Mouse (Mus musculus): ENCODE results near the gene Rexo5. TPM values are rescaled to one million over a fixed set of nuclear protein-coding genes. Genes with fewer than 3 reads are reported as not detected.

The Rexo5 gene
- total RNA-seq (2017): 9.6 to 61.3 TPM (median 56.9 TPM) in 3 replicates

- ATAC-seq (replicated peaks; ENCODE audit: insufficient number of reproducible peaks, low FRiP score, low TSS enrichment, poor library complexity, severe bottlenecking): peak; percentile 90
Observed at GRCm38 (mm10) chr7:119793586-119794250, at the start of gene Rexo5, which contains the start of gene Eri2. TSS of gene Rexo5 (plus strand) at chr7:119794006. TSS of gene Eri2 (minus strand) at chr7:119794058.

GRCm38 (mm10) chr7:119744321-119744720 lies 49.5 kb upstream of the Rexo5 start:
- ATAC-seq (replicated peaks; ENCODE audit: insufficient number of reproducible peaks, low FRiP score, low TSS enrichment, poor library complexity, severe bottlenecking): no peak

GRCm38 (mm10) chr7:119745869-119746268 lies 47.9 kb upstream of the Rexo5 start:
- no peak for ATAC-seq (replicated peaks; ENCODE audit: insufficient number of reproducible peaks, low FRiP score, low TSS enrichment, poor library complexity, severe bottlenecking)

GRCm38 (mm10) chr7:119748761-119749160 lies 45.0 kb upstream of the Rexo5 start:
- no peak for ATAC-seq (replicated peaks; ENCODE audit: insufficient number of reproducible peaks, low FRiP score, low TSS enrichment, poor library complexity, severe bottlenecking)

- no peak for ATAC-seq (replicated peaks; ENCODE audit: insufficient number of reproducible peaks, low FRiP score, low TSS enrichment, poor library complexity, severe bottlenecking)
Observed at GRCm38 (mm10) chr7:119749942-119750341, 43.9 kb upstream of the Rexo5 start.

GRCm38 (mm10) chr7:119753696-119754095 lies 40.1 kb upstream of the Rexo5 start:
- no peak for ATAC-seq (replicated peaks; ENCODE audit: insufficient number of reproducible peaks, low FRiP score, low TSS enrichment, poor library complexity, severe bottlenecking)

- no peak for ATAC-seq (replicated peaks; ENCODE audit: insufficient number of reproducible peaks, low FRiP score, low TSS enrichment, poor library complexity, severe bottlenecking)
Observed at GRCm38 (mm10) chr7:119760527-119760951, 33.3 kb upstream of the Rexo5 start, which contains the start of gene Acsm3. TSS of gene Acsm3 (plus strand) at chr7:119760923.

- ATAC-seq (replicated peaks; ENCODE audit: insufficient number of reproducible peaks, low FRiP score, low TSS enrichment, poor library complexity, severe bottlenecking): no peak
Observed at GRCm38 (mm10) chr7:119762166-119762697, 31.6 kb upstream of the Rexo5 start.

- ATAC-seq (replicated peaks; ENCODE audit: insufficient number of reproducible peaks, low FRiP score, low TSS enrichment, poor library complexity, severe bottlenecking): no peak
Observed at GRCm38 (mm10) chr7:119764377-119764776, 29.4 kb upstream of the Rexo5 start.

- ATAC-seq (replicated peaks; ENCODE audit: insufficient number of reproducible peaks, low FRiP score, low TSS enrichment, poor library complexity, severe bottlenecking): no peak
Observed at GRCm38 (mm10) chr7:119766996-119767395, 26.8 kb upstream of the Rexo5 start.

- no peak for ATAC-seq (replicated peaks; ENCODE audit: insufficient number of reproducible peaks, low FRiP score, low TSS enrichment, poor library complexity, severe bottlenecking)
Observed at GRCm38 (mm10) chr7:119769895-119770294, 23.9 kb upstream of the Rexo5 start.

- ATAC-seq (replicated peaks; ENCODE audit: insufficient number of reproducible peaks, low FRiP score, low TSS enrichment, poor library complexity, severe bottlenecking): no peak
Observed at GRCm38 (mm10) chr7:119783453-119783852, 10.4 kb upstream of the Rexo5 start.

- ATAC-seq (replicated peaks; ENCODE audit: insufficient number of reproducible peaks, low FRiP score, low TSS enrichment, poor library complexity, severe bottlenecking): no peak
Observed at GRCm38 (mm10) chr7:119784908-119785307, 8.9 kb upstream of the Rexo5 start.

GRCm38 (mm10) chr7:119789024-119789423 lies 4.8 kb upstream of the Rexo5 start:
- ATAC-seq (replicated peaks; ENCODE audit: insufficient number of reproducible peaks, low FRiP score, low TSS enrichment, poor library complexity, severe bottlenecking): no peak

- peak; percentile 66 for ATAC-seq (replicated peaks; ENCODE audit: insufficient number of reproducible peaks, low FRiP score, low TSS enrichment, poor library complexity, severe bottlenecking)
Observed at GRCm38 (mm10) chr7:119794251-119794638, 439 bp downstream of the Rexo5 start.

- no peak for ATAC-seq (replicated peaks; ENCODE audit: insufficient number of reproducible peaks, low FRiP score, low TSS enrichment, poor library complexity, severe bottlenecking)
Observed at GRCm38 (mm10) chr7:119795311-119795710, 1.5 kb downstream of the Rexo5 start.

GRCm38 (mm10) chr7:119800488-119800887 lies 6.7 kb downstream of the Rexo5 start:
- no peak for ATAC-seq (replicated peaks; ENCODE audit: insufficient number of reproducible peaks, low FRiP score, low TSS enrichment, poor library complexity, severe bottlenecking)

- no peak for ATAC-seq (replicated peaks; ENCODE audit: insufficient number of reproducible peaks, low FRiP score, low TSS enrichment, poor library complexity, severe bottlenecking)
Observed at GRCm38 (mm10) chr7:119800991-119801390, 7.2 kb downstream of the Rexo5 start.

- no peak for ATAC-seq (replicated peaks; ENCODE audit: insufficient number of reproducible peaks, low FRiP score, low TSS enrichment, poor library complexity, severe bottlenecking)
Observed at GRCm38 (mm10) chr7:119807396-119807795, 13.6 kb downstream of the Rexo5 start.

- ATAC-seq (replicated peaks; ENCODE audit: insufficient number of reproducible peaks, low FRiP score, low TSS enrichment, poor library complexity, severe bottlenecking): no peak
Observed at GRCm38 (mm10) chr7:119808723-119809122, 14.9 kb downstream of the Rexo5 start.

Measured in monocyte, adult 5-6 weeks (primary cell).